Mouse (Mus musculus) liver, postnatal 0 days (tissue): ENCODE data around the gene Pacsin3.
A peak's percentile ranks its signal among the peaks of the same experiment; 100 is the strongest.

ENCODE experiments used
- CTCF ChIP-seq: sonication (generic); IDR thresholded peaks from 2 replicates; pipeline ENCODE4 v1.5.1; 2016; ENCODE audit warnings: antibody characterized with exemption, low read depth
- EP300 ChIP-seq: IDR thresholded peaks from 2 replicates; pipeline ENCODE4 v1.6.1; 2016; ENCODE audit warnings: antibody characterized with exemption, low read depth, mild to moderate bottlenecking

GRCm38 (mm10) chr2:91278749-91279371, 23.1 kb downstream of the Pacsin3 start:
- TF ChIP-seq CTCF (peak; percentile 76), EP300 (no peak)
